Mouse (Mus musculus) thymus, postnatal 0 days (tissue): ENCODE data around the gene Pxdn. TPM values are rescaled to one million over a fixed set of nuclear protein-coding genes. Genes with fewer than 3 reads are reported as not detected.

ENCODE experiments used
- DNase-seq: peaks from one replicate; pipeline ENCODE4 v3.0.0-alpha.2; 2015; ENCODE audit warnings: low spot score
- polyA plus RNA-seq: library from polyadenylated mRNA; unstranded; fragments of >200 nt; fragmentation: Nextera tagmentation; extraction: Ambion mirVana; gene quantifications from 2 replicates; pipeline ENCODE4 v1.2.1, GENCODE M21; 2015

The Pxdn gene
- 6.8 and 6.9 TPM in 2 replicates for polyA plus RNA-seq

DNA sequence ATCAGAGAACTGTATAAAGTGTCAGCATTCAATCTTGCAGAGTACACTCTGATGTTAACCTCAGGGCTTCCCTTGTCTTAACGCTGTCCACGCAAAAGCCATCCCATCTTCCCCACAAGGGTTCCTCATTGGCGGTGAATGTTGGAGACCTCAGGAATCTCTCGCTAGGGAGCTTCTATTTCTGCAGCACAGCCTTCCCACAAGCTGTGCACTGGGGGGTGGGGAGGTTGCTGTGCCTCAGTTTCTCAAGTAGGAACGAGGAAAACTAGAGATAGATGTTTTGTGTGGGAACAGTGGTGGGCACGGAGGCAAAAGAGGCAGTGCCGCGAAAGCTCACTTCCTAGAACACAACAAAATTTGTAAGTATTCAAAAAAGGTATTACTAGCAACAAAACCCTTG lies at the start of gene Pxdn:
Gene Pxdn, plus strand, starts transcription at position 301 of the 400 bp plus-strand sequence.
- no peak for DNase-seq

DNA sequence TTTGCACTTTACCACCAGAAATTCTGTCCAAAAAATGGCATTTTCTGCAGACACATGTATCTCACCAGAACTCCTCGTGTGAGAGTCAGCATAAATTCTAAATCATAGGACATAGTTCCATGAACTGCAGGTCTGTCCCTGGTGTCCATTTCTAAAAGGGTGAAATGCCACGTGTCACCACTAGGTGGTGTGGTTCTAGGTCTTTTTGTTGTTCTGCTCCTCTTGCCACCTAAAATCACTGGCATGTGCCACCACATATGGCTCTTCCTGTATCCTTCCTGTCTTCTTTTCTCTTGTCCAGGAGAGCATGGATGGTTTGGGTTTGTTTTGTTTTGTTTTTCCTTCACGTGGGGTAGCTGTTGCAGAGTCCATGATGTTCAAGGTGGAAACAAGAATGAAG lies 42.7 kb upstream of the Pxdn start:
- peak; percentile 15 for DNase-seq

DNA sequence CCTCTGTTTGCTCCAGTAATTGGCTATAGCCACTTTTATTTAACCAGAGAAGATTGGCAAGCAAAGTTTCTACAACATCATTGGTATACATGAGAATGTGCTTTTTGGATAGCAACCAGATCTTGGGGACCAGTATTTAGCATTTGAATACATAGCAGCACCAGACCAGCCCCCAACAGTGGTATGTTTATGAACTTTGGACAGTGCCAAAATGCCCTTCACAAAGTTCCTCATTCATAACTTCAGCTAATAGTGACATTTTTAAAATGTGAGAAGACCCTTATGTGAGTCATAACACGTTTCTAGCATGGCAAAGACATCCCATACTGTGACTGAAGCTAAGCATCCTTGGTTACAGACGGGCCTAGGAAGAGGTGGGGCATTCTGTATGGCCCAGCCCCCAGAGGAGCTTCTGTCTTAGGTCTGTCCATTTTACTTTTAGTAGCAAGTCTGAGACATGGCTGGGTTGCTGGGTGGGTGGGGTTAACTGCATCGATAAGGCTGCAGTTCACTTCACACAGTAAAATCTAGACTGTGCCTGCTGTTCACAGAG lies 39.8 kb upstream of the Pxdn start:
- DNase-seq = no peak

DNA sequence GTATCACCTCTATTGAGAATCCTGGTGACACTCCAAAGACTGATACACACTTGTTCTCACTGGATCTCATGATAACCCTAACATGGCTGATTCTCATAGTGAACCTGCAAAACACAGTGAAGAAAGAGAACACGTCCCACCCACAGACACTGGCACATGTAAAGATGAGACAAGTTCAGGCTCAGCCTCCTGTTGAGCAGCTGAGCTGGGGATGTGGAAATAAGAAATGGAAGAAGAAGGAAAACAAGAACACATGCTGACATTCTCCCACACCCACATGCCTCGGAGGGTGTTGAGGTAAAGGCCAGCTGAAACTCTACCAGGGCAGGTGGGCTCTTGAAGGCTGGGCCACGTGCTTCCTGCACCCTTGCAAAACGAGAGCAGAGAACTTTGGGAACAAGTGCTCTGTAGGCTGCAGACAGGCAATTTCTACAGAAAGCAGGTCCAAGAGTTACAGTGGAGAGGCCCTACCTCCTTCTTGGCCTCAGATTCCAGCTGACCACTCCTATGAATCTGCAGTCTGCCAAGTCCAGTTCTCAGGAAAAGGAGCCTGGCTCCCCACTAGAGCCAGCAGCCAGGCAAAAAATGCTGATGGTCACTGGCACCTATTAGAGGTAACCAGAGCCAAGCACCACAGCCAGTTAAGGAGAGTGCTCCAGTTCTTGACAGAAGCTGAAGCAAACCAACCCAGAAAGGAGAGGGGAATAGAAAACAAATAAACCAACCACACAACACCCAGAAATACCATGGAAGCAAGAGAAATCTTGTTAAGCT lies 33.1 kb upstream of the Pxdn start:
- DNase-seq = no peak

DNA sequence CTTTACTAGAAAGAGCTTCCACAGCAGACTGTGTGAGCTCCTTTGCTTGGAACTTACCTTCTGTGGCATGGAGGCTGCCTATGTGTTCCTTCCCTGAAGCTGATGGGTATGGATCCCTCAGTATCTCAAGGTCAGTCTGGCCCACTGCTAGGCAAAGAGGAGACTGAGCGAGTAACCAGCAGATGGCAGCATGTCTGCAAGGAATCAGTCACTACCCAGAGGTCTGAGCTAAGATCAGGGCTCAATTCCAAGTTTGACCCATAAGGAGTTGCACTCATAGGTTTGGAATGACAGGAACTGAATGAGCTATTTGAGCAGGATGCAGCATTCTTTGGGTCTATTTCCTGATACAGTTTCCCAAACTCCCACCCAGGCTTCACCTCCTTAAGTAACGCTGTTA lies 30.4 kb upstream of the Pxdn start:
- DNase-seq = no peak

DNA sequence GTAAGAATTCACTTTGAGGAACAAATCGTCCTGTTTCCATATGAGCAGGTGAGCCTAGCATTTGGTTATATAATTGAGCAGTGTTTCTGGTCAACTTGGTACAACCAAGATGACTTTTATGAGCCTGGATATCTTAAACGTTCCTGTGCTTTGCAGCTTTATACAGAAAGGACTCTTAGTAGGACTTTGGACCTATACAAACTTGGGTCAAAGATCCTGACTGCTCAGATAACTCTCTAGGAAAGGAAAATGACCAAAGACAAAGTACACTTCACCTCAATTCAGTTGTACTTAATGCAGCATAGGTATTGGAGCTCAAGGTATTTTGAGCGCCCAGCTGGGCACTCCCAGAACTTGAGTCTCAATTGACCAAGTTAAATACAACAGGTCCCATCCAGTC lies 21.3 kb upstream of the Pxdn start:
- DNase-seq = no peak

DNA sequence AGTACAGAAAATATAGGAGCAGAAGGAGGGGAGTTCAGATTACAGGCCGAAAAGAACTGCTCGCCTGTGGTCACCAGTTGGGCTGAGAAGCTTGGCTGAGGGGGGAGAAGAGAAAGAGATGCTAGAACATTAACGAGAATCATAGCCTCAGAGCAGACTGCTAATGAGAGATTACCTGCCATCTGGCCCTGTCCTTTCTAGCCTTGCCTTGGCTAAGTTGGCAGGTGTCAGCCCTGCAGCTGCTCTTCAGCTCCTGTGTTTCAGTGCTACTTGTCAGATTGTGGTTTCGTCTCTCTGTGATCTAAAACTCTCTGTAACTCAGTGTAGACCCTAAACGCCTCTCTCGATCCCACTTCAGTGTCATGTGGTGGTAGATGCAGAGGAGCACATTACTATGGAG lies 20.6 kb upstream of the Pxdn start:
- no peak for DNase-seq

DNA sequence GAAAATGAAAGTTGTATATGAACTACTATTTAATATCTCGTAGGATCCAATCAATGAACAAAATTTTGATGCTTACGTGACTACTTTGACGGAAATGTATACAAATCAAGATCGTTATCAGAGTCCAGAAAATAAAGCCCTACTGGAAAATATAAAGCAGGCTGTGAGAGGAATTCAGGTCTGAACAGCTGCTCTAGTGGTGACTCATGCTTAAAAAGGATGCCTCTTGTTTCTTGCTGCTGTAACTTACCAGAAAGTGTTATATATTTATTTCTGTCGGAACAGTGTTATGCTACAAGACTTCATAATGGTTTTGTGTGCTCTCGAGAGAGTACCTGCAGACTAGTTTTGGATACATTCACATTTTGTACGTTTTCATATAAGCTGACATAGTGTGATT lies 17.1 kb upstream of the Pxdn start:
- DNase-seq = no peak

DNA sequence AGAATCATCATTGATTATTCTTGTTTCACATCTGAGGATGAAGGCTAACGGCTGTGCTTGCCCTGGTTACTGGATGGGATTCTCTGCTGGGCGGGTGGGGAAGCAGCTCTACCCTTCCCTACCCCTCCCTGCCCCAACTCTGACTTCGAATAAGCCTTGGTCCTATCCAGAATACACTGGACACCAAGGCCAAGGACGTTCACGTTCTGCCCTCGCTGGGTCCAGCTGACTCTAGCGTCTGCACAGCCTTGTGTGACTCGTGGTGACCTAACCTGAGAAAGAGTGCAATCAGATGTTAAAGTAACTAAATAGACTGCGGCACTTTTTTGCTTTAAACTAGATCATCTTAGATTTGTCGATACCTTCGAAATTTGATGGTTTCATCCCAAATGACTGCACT lies 15.9 kb upstream of the Pxdn start:
- DNase-seq = no peak

DNA sequence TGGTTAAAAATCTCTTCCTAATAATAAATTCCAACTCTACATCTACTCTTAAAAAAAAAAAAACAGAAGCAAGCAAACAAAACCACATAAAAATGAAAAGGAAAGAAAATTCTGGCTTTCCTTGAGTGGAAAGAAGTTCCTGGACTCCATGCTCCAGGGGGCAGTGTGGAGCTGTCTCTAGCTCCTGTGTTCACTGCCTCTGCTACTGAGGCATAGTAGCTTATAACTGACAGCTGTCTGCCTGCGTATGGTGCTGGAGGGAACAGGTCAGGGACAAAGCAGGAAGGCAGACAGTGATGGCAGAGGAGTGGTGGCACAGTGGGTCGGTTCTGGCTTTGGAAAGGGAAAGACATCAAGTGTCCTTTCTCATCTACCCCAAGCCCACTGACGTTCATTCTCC lies 10.5 kb upstream of the Pxdn start:
- no peak for DNase-seq

DNA sequence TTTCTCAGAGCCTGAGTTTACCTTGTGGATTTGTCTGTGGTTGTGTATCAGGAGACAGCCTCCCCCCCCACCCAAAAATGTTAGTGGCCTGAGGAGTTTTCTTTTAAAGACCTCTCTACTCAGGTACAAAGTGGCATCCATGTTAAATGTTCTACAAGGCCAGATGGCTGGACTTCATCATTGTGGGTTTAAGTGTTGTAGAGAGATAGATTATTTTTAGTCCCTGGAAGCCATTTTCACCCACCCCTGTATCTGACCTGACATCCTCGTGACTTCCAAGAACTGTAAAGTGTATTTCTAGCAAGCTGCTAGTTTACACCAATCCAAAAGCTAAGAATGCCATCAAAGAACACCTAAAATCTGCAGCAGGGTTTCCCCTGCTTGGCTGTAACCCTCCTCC lies 6.8 kb upstream of the Pxdn start:
- DNase-seq = no peak

DNA sequence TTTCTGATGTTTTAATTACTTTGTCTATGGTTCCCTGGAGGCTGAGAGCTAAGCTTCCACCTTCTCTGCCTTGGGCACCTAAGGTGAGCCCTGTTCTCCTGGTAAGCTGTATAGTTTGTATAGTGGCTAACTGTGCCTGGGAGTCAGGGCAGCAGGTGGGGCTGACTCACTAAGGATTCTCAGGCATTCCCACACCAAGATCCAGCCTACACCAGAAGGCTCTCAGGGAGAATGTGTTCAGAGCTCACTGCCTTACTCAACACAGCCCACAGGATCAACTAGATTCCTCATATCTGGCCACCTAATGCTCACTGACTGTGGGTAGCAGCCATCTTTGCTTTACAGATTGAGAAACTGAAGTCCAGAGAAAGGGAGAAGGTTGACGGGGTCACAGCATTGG lies 4.5 kb upstream of the Pxdn start:
- no peak for DNase-seq

DNA sequence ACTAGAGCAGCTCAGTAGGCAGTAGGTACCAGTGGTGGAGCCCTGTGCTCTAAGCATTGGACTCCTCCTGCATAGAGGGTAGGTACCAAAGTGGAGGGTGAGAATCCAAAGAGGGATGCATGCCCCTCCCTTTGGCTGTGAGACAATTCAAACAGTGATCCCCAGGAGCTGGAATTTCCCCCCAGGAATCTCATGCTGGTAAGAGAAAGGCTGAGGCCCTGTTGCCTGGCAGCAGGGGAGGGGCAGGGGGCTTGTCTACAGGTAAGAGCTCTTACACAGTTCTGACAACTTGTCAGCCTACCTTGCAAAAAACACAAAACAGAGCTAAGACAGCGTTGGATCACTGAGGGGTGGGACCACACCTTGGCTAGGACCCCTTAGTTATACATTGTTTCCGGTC lies 3.9 kb upstream of the Pxdn start:
- no peak for DNase-seq

DNA sequence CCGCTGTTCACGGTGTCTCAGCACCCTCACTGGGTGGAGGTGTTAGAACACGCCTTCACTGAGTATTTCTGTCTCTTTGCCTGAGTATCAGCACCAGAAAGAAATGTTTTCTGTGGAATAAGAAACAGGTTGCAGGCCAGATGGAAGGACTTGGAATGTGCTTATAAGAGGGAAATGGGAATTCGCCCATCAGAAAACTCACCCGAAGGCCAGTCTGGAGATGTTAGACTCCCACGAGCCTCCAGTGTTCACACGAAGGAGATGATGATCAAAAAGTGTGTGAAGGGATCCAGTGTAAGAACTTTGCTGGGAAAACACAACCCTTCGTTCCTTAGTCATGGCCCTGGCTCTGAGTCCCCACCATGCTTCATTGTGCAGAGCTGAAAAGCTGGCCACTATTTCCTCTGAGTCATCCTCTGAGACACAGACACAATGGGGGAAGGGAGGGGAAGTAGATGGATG lies 3.3 kb upstream of the Pxdn start:
- DNase-seq = no peak

DNA sequence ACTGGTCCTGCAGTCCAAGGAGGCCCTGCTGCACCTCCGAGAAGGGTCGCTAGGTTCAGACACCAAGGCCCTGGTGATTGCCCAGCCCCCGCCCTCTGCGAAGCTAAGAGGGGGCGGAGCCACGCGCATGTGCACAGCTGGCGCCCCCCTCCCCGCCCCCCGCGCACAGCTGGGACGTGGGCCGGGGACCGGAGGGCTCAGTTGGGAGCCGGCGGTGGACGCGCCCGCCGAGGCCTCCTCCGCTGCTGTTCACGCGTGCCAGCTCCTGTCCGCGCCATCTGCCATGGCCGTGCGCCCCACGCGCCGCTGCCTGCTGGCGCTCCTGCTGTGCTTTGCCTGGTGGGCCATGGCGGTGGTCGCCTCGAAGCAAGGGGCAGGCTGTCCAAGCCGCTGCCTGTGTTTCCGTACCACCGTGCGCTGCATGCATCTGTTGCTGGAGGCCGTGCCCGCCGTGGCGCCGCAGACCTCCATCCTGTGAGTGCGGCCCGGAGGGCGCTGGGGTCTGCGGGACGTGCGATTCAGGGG lies 505 bp downstream of the Pxdn start:
- DNase-seq = no peak

DNA sequence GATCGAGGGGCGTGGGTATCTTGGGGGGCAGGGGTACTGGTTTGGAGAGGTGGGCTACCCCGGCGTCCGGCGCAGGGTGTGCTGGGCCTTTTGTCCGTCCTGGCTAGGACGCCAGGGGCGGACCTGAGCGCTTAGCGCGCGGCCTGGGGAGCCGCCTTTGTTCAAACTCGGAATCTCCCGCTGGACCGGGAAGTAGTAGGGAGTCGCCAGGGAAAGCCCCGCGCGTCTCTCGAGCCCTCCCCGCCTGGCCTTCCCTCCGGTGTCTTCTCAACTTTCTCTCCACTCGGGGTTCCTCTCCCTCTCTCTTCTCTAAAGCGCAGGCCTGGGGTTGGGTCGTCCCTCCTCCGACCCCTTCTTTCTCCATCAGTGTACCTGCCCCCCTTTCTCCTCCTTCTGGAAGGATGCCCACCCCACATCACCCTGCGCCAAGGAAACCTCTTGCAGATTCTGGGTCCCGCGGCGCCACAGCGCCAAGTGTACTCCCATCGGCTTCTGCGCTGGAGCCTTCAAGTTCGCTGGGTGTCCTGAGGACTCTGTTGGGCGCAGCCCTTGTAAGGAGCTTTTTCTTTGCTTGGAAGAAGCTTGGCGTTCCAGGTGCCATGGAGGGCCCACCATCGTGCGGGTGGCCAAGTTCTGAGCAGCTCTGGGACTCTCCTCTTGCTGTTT lies 1.1 kb downstream of the Pxdn start:
- no peak for DNase-seq

DNA sequence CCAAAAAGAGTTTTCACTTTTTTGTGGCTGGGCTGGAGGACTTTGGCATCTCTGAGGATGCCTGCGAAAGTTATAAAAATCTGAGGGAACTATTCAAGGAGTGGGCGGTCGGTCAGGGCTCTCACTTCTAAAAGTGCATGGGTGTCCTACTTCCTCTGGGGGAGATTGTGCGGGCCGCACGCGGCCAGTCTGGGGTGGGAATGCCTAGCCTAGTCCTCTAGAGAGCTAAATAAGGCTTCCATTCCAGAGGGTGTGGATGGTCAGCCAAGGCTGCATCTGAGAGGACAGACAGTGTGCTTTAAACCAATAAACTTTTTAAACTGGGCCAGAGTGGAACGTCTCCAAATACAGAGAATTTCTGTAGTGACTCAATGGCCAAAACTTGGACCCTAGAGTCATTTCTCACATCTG lies 1.9 kb downstream of the Pxdn start:
- DNase-seq = no peak

DNA sequence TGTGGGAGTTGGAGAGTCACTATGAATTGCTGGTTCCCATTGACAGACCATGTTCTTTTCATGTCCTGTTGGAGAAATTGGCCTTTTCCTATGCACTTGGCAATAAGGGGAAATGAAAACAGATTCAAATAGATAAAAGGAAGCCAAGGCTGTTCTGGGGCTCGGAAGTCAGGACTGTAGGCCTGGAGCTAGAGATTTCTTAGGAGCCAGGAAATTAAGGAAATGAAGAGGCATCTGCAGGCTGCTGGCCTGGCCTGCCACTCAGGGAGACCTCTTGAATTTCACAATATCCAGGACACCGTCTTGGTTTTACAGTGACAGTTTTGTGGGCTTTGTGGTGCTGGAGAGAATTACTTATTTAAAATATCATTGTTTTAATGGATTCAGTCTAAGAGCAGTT lies 5.0 kb downstream of the Pxdn start:
- no peak for DNase-seq

DNA sequence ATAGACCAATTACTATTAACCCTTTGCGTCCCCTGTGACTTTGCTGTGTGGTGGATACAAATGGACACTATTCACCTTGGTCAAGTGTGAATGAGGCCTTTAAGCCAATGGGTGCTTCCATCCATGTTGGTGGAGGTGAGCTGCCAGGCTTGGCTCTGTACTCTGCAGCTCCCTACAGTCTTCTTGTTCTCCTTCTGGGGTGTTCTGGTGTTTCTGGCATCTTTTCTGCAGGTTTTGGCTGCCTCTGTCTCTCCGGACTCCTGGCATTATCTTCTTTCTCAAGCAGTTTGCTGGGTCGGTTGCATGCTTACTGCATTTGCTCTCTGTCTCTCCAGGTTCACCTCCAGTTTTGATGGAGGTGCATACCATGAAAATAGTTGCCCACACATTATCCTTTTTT lies 7.2 kb downstream of the Pxdn start:
- no peak for DNase-seq

DNA sequence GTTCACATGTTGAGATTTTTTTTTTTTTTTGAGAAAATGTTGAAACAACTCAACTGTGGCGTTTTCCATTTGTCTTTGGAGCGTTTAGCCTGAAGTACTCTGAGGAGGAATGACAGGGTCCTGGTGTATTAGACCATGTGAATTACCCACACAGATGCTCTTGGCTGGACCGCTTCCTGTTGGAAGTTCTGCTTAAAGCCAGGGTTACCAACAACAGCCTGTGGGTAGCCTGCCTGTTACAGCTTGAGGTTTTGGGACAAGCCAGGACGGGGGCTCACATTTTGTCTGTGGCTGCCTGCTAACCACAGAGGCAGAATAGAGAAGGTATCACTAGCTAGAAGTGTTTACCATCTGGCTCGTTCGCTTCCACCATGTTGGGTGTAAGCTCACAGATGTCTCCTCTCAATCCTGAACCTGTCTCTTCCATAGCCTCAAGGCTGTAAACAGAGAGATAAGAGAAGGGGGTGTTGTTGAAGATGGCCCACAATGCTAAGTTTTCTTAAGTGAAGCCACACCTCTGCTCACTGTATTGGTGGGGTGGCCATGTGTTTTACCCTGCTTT lies 7.9 kb downstream of the Pxdn start:
- DNase-seq = no peak

DNA sequence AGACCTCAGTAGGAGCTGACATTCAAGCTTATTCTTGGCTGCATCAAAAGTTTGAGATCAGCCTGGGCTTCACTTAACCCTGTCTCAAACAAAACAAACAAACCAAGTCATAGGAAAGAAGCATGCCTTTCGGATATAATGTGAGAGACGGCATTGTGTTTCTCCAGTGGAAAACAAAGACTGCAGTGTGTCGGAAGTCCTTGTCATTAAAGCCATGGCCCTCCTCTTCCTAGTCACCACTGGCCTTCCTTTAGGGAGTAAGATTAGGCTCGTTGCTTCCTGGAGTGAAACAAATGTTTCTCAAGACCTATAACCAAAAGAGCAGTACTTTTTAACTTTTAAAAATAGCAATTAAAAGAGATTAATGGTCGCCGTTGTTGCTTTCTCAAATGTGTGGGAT lies 13.6 kb downstream of the Pxdn start:
- DNase-seq = no peak

DNA sequence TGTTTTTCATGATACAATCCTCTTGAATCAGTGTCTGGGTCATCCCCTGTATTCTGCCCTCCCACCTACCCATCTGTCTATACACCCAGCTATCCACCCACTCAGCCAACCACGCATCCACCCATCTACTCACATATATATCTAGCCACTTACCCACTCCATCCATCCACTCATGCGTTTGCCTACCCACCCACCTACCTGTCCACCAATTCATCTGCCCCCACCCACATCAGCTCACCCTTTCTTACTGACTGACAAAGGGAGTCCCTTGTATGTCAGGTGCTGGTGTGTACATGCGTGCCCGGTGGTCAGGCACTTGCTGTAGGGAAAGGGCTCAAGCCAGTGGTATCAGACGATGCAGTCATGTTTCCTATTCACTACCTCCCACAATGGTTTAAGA lies 14.1 kb downstream of the Pxdn start:
- DNase-seq = no peak
